Comparison of ENCODE assay signal across 8 mouse cellular contexts in genomic region chr1:132390691-132391579, GRCm38 (mm10). TPM values are rescaled to one million over a fixed set of nuclear protein-coding genes. Genes with fewer than 3 reads are reported as not detected.
DNase-seq lines count a peak whose midpoint lies in the region; ATAC-seq and TF ChIP-seq lines count a peak whose summit lies in the region.

Gene Tmcc2, minus strand, starts transcription at chr1:132391281.

- peak; percentile 27 for DNase-seq in kidney, adult 18-20 months
- DNase-seq in kidney, postnatal 14 days, result no peak
- peak; percentile 57 for DNase-seq in NIH3T3 (ENCODE audit: low read depth)
- peak; percentile 65 for DNase-seq in embryo, embryonic 11 days
- peak; percentile 33 to 69 for DNase-seq in heart, adult 2 months
- no peak for DNase-seq in kidney, postnatal 0 days (ENCODE audit: low spot score)
- peak; percentile 38 for DNase-seq in lung, postnatal 10 days

- no peak for TF ChIP-seq POLR2A in heart, adult 2 months (IDR thresholded peaks at IDR 0.05; ENCODE audit: insufficient read depth, low read depth, low read length)
- TF ChIP-seq POLR2A in small intestine, adult 2 months (IDR thresholded peaks at IDR 0.05; ENCODE audit: low read depth, low read length), result no peak

- no peak; the same call in 1 of the 2 replicates for ATAC-seq in kidney, postnatal 0 days (replicated peaks; ENCODE audit: low FRiP score, low read depth)

- no peaks in the 10 kb centered on the region for H3K27me3 ChIP-seq in heart, adult 2 months (ENCODE audit: control insufficient read depth, insufficient read depth, low read length)
- no peaks in the 10 kb centered on the region for H3K27me3 ChIP-seq in kidney, postnatal 0 days (ENCODE audit: insufficient read depth, low read length)
- H3K27me3 ChIP-seq in small intestine, adult 2 months (ENCODE audit: control insufficient read depth, insufficient read depth, low read length), result peaks cover 22% of the 10 kb centered on the region

- peak within 1 kb of the TSS; percentile 86 for H3K4me3 ChIP-seq in heart, adult 2 months
- peak within 1 kb of the TSS; percentile 62 for H3K4me3 ChIP-seq in kidney, postnatal 0 days (replicated peaks; ENCODE audit: low read depth, low read length)
- peak within 1 kb of the TSS; percentile 60 for H3K4me3 ChIP-seq in small intestine, adult 2 months (ENCODE audit: low read depth, low read length)

- no peaks in the 10 kb centered on the region for H3K9me3 ChIP-seq in kidney, postnatal 0 days (replicated peaks; ENCODE audit: low read length)

- peaks cover 7% of the 10 kb centered on the region for H3K4me1 ChIP-seq in heart, adult 2 months (ENCODE audit: control insufficient read depth, insufficient read depth, low read length)
- H3K4me1 ChIP-seq in kidney, postnatal 0 days (replicated peaks; ENCODE audit: insufficient read depth, low read length), result peaks cover 14% of the 10 kb centered on the region
- no peaks in the 10 kb centered on the region for H3K4me1 ChIP-seq in small intestine, adult 2 months (ENCODE audit: control insufficient read depth, insufficient read depth, insufficient read length, low read length)

- H3K4me2 ChIP-seq in kidney, postnatal 0 days (ENCODE audit: low read length), result peak within 1 kb of the TSS; percentile 88

- intact Hi-C loops in heart, adult 2 months (cut with DNase I), result loop anchor here (1.0 to 5.0 kb wide), 4 partner anchors 24 to 78 kb away; partner anchors contain the start of gene Dstyk

- 2% methylated on average over 47 of the region's 50 CpGs for WGBS in heart, adult 2 months
- WGBS in kidney, postnatal 0 days, result under 1% methylated on average over 41 of the region's 50 CpGs
- WGBS in small intestine, adult 2 months, result 2% methylated on average over 50 of the region's 50 CpGs

- H3K9ac ChIP-seq in heart, adult 2 months (ENCODE audit: low read depth, low read length), result peak within 1 kb of the TSS; percentile 77
- H3K9ac ChIP-seq in kidney, postnatal 0 days (ENCODE audit: low read depth, low read length), result peak within 1 kb of the TSS; percentile 79

- TF ChIP-seq EP300 in heart, adult 2 months (IDR thresholded peaks at IDR 0.05; ENCODE audit: insufficient read depth, low read depth, low read length), result no peak

- H3K79me2 ChIP-seq in heart, adult 2 months (replicated peaks; ENCODE audit: control insufficient read depth, insufficient read depth, low read length), result no peaks in the 10 kb centered on the region

- no peak for TF ChIP-seq CTCF in heart, adult 2 months (IDR thresholded peaks at IDR 0.05)
- TF ChIP-seq CTCF in kidney, postnatal 0 days (IDR thresholded peaks at IDR 0.05; ENCODE audit: low read depth), result no peak
- no peak for TF ChIP-seq CTCF in small intestine, adult 2 months (IDR thresholded peaks at IDR 0.05; ENCODE audit: extremely low read depth, insufficient read length, insufficient replicate concordance, low read depth, low read length)

- peak within 1 kb of the TSS; percentile 87 for H3K27ac ChIP-seq in heart, adult 2 months
- H3K27ac ChIP-seq in kidney, postnatal 0 days, result peak within 1 kb of the TSS; percentile 44
- H3K27ac ChIP-seq in small intestine, adult 2 months (ENCODE audit: insufficient read depth, low read depth, low read length), result peak within 1 kb of the TSS; percentile 8; the same call in 1 of the 2 replicates

- peaks cover 2% of the 10 kb centered on the region; the same call in 1 of the 2 replicates for H3K36me3 ChIP-seq in heart, adult 2 months (ENCODE audit: control insufficient read depth, insufficient read depth, low read length)
- no peaks in the 10 kb centered on the region for H3K36me3 ChIP-seq in kidney, postnatal 0 days (ENCODE audit: insufficient read depth, low read length)
- H3K36me3 ChIP-seq in small intestine, adult 2 months (ENCODE audit: control insufficient read depth, insufficient read depth, low read length), result no peaks in the 10 kb centered on the region

RNA-seq across cellular contexts. Expression of gene Tmcc2, which starts in this region (rescaled TPM):
- 10 to 100 TPM; 21.9 to 25.4 TPM for total RNA-seq in heart, adult 2 months (2021)
- polyA plus RNA-seq in heart, adult 2 months (2012; rRNA removed), result 17.5 and 19.4 TPM in 2 replicates
- polyA plus RNA-seq in kidney, postnatal 0 days (2015; fragmentation: Nextera tagmentation; extraction: Ambion mirVana), result 4.3 and 4.5 TPM in 2 replicates
- polyA plus RNA-seq in small intestine, adult 2 months (2012; rRNA removed), result 2.8 and 3.8 TPM in 2 replicates

Comparison
In these comparisons a context has a peak if more than half of its experiments do, and no peak if none do; other contexts are left out.
1. DNase-seq: peak in kidney, adult 18-20 months (single experiment), NIH3T3 (single experiment), embryo, embryonic 11 days (single experiment), heart, adult 2 months (2 of 2) and lung, postnatal 10 days (single experiment); none in kidney, postnatal 14 days (single experiment) and kidney, postnatal 0 days (single experiment).
2. H3K27ac ChIP-seq: peak in every context shown above with its lines; median percentile 87 in heart, adult 2 months; 44 in kidney, postnatal 0 days; 8 in small intestine, adult 2 months.
3. Peak in every context shown above with its lines, with median percentiles within 50 percentile points of each other: H3K4me3 ChIP-seq.